Mouse (Mus musculus) liver, adult 2 months (tissue): ENCODE data around the gene Ciita.

ENCODE experiments used
- CTCF ChIP-seq: fragments of 200-500 bp; IDR thresholded peaks from 2 replicates; pipeline ENCODE4 v1.5.1; 2011; ENCODE audit warnings: low read depth, low read length, control low read depth
- POLR2A ChIP-seq: fragments of 200-500 bp; IDR thresholded peaks from 2 replicates; pipeline ENCODE4 v1.6.1; 2011; ENCODE audit warnings: low read length, control low read depth; ENCODE audit not compliant: insufficient read depth; ENCODE audit errors: extremely low read depth

DNA sequence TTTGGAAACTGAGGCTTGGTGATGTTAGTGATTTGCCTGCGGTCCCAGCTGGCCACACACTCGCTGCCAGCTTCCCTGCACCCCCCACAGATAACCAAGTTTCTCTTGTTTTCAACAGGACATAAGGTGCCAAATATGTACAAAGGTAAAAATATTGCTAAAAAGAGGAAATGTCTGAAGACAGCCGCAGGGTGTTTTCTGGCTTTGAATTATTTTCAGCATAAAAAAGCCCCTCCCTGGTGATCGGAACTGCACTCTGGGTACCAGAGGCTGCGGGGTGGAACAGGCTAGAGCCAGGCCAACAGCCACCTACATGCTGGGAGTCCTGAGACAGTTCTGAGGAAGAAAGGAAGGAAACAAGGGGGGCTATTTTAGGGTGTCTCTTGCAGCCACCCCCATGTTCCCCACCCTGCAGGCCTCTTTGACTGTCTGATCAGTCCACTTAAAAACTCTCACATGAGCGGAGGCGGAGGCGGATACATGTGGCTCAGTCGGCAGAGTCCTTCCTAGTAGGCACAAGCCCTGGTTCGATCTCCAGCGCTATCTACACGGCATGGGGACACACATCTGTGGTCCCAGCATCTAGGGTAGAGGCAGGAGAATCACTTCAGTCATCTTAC lies 36.2 kb downstream of the Ciita start:
- no peak for TF ChIP-seq CTCF
- no peak for TF ChIP-seq POLR2A
